Mouse (Mus musculus): ENCODE data around the gene Pced1a. TPM values are rescaled to one million over a fixed set of nuclear protein-coding genes. Genes with fewer than 3 reads are reported as not detected.
A peak's percentile ranks its signal among the peaks of the same experiment; 100 is the strongest.

Gene Pced1a
- polyA plus RNA-seq, 1 experiment from 2014 or later, result 6.8 TPM

GRCm38 (mm10) chr2:130459576-130459975 is 35.1 kb upstream of the Pced1a start:
- Histone ChIP-seq H3K9me3 (ENCODE audit: low read length) (no peaks in the 10 kb centered on the region), H3K4me1 (ENCODE audit: insufficient read depth, low read depth, low read length) (no peaks in the 10 kb centered on the region; the same call in 1 of the 2 replicates), H3K27ac (ENCODE audit: low read length) (no peak overlapping the region), H3K27me3 (replicated peaks; ENCODE audit: insufficient read depth, low read length) (no peaks in the 10 kb centered on the region), H3K4me3 (ENCODE audit: low read depth, low read length) (no peak overlapping the region), H3K36me3 (ENCODE audit: insufficient read depth, low read length) (no peaks in the 10 kb centered on the region), H3K4me2 (replicated peaks; ENCODE audit: low read depth, low read length) (no peak overlapping the region), H3K9ac (replicated peaks; ENCODE audit: low read depth) (no peak overlapping the region)
- no peak for TF ChIP-seq CTCF (IDR thresholded peaks at IDR 0.05)
- TF ChIP-seq EP300 (IDR thresholded peaks at IDR 0.05), result no peak
- ATAC-seq (no peak), DNase-seq (ENCODE audit: low spot score) (no peak)
- WGBS, result 93% methylated on average over 3 of the region's 3 CpGs

GRCm38 (mm10) chr2:130457871-130458270 is 33.4 kb upstream of the Pced1a start:
- Histone ChIP-seq H3K4me1 (ENCODE audit: insufficient read depth, low read depth, low read length) (no peaks in the 10 kb centered on the region; the same call in 1 of the 2 replicates), H3K9me3 (ENCODE audit: low read length) (no peaks in the 10 kb centered on the region), H3K4me3 (ENCODE audit: low read depth, low read length) (no peak overlapping the region), H3K27ac (ENCODE audit: low read length) (no peak overlapping the region), H3K27me3 (replicated peaks; ENCODE audit: insufficient read depth, low read length) (no peaks in the 10 kb centered on the region), H3K9ac (replicated peaks; ENCODE audit: low read depth) (no peak overlapping the region), H3K4me2 (replicated peaks; ENCODE audit: low read depth, low read length) (no peak overlapping the region), H3K36me3 (ENCODE audit: insufficient read depth, low read length) (no peaks in the 10 kb centered on the region)
- no peak for TF ChIP-seq CTCF (IDR thresholded peaks at IDR 0.05)
- no peak for TF ChIP-seq EP300 (IDR thresholded peaks at IDR 0.05)
- no peak for ATAC-seq
- WGBS, result 89% methylated on average over 3 of the region's 3 CpGs
- no peak for DNase-seq (ENCODE audit: low spot score)

- ATAC-seq (no peak), DNase-seq (ENCODE audit: low spot score) (no peak)
- H3K4me2 ChIP-seq (replicated peaks; ENCODE audit: low read depth, low read length), result no peak overlapping the region
- 51% methylated on average over 6 of the region's 6 CpGs for WGBS
- H3K9me3 ChIP-seq (ENCODE audit: low read length), result no peaks in the 10 kb centered on the region
- peaks cover 8% of the 10 kb centered on the region for H3K4me1 ChIP-seq (ENCODE audit: insufficient read depth, low read depth, low read length)
- TF ChIP-seq CTCF (IDR thresholded peaks at IDR 0.05) (no peak), EP300 (IDR thresholded peaks at IDR 0.05) (no peak)
- H3K4me3 ChIP-seq (ENCODE audit: low read depth, low read length), result no peak overlapping the region
- no peaks in the 10 kb centered on the region for H3K36me3 ChIP-seq (ENCODE audit: insufficient read depth, low read length)
- H3K27ac ChIP-seq (ENCODE audit: low read length), result no peak overlapping the region
- no peak overlapping the region for H3K9ac ChIP-seq (replicated peaks; ENCODE audit: low read depth)
- H3K27me3 ChIP-seq (replicated peaks; ENCODE audit: insufficient read depth, low read length), result no peaks in the 10 kb centered on the region
Observed at GRCm38 (mm10) chr2:130454748-130455370, 30.4 kb upstream of the Pced1a start.

- Histone ChIP-seq H3K27me3 (replicated peaks; ENCODE audit: insufficient read depth, low read length) (no peaks in the 10 kb centered on the region), H3K4me2 (replicated peaks; ENCODE audit: low read depth, low read length) (no peak overlapping the region), H3K36me3 (ENCODE audit: insufficient read depth, low read length) (no peaks in the 10 kb centered on the region), H3K9me3 (ENCODE audit: low read length) (no peaks in the 10 kb centered on the region), H3K9ac (replicated peaks; ENCODE audit: low read depth) (no peak overlapping the region), H3K4me1 (ENCODE audit: insufficient read depth, low read depth, low read length) (peaks cover 12% of the 10 kb centered on the region), H3K27ac (ENCODE audit: low read length) (no peak overlapping the region), H3K4me3 (ENCODE audit: low read depth, low read length) (no peak overlapping the region)
- no peak for ATAC-seq
- no peak for TF ChIP-seq EP300 (IDR thresholded peaks at IDR 0.05)
- TF ChIP-seq CTCF (IDR thresholded peaks at IDR 0.05), result no peak
- WGBS, result 54% methylated on average over 6 of the region's 6 CpGs
- no peak for DNase-seq (ENCODE audit: low spot score)
Observed at GRCm38 (mm10) chr2:130453421-130453820, 28.9 kb upstream of the Pced1a start.

- H3K27ac ChIP-seq (ENCODE audit: low read length), result no peak overlapping the region
- no peak overlapping the region for H3K4me2 ChIP-seq (replicated peaks; ENCODE audit: low read depth, low read length)
- ATAC-seq, result no peak
- no peaks in the 10 kb centered on the region for H3K27me3 ChIP-seq (replicated peaks; ENCODE audit: insufficient read depth, low read length)
- H3K36me3 ChIP-seq (ENCODE audit: insufficient read depth, low read length), result no peaks in the 10 kb centered on the region
- TF ChIP-seq EP300 (IDR thresholded peaks at IDR 0.05) (no peak), CTCF (IDR thresholded peaks at IDR 0.05) (no peak)
- no peak for DNase-seq (ENCODE audit: low spot score)
- 72% methylated on average over 2 of the region's 2 CpGs for WGBS
- no peak overlapping the region for H3K4me3 ChIP-seq (ENCODE audit: low read depth, low read length)
- no peak overlapping the region for H3K9ac ChIP-seq (replicated peaks; ENCODE audit: low read depth)
- H3K9me3 ChIP-seq (ENCODE audit: low read length), result no peaks in the 10 kb centered on the region
- peaks cover 12% of the 10 kb centered on the region for H3K4me1 ChIP-seq (ENCODE audit: insufficient read depth, low read depth, low read length)
Observed at GRCm38 (mm10) chr2:130452266-130452665, 27.8 kb upstream of the Pced1a start.

- Histone ChIP-seq H3K36me3 (ENCODE audit: insufficient read depth, low read length) (no peaks in the 10 kb centered on the region), H3K9me3 (ENCODE audit: low read length) (no peaks in the 10 kb centered on the region), H3K27me3 (replicated peaks; ENCODE audit: insufficient read depth, low read length) (no peaks in the 10 kb centered on the region), H3K27ac (ENCODE audit: low read length) (no peak overlapping the region), H3K4me1 (ENCODE audit: insufficient read depth, low read depth, low read length) (peaks cover 12% of the 10 kb centered on the region), H3K4me2 (replicated peaks; ENCODE audit: low read depth, low read length) (peak overlapping the region; percentile 91), H3K4me3 (ENCODE audit: low read depth, low read length) (no peak overlapping the region), H3K9ac (replicated peaks; ENCODE audit: low read depth) (no peak overlapping the region)
- no peak for DNase-seq (ENCODE audit: low spot score)
- WGBS, result 44% methylated on average over 3 of the region's 3 CpGs
- TF ChIP-seq EP300 (IDR thresholded peaks at IDR 0.05) (no peak), CTCF (IDR thresholded peaks at IDR 0.05) (no peak)
- no peak for ATAC-seq
Observed at GRCm38 (mm10) chr2:130451727-130452090, 27.2 kb upstream of the Pced1a start.

All from lung, postnatal 0 days (tissue).